Mouse (Mus musculus) stomach, postnatal 0 days (tissue): ENCODE measurements around the gene Olfml2a. TPM values are rescaled to one million over a fixed set of nuclear protein-coding genes. Genes with fewer than 3 reads are reported as not detected.

Experiments
- ATAC-seq: fragments of 200-750 bp; cut with Nextera tagmentation; 2 replicates; pipeline ENCODE4 v1.8.0; 2017; ENCODE audit not compliant: low FRiP score, low TSS enrichment
- DNase-seq: peaks from one replicate; pipeline ENCODE4 v3.0.0-alpha.2; 2016; ENCODE audit warnings: low spot score
- H3K27ac ChIP-seq: fragments of 300-500 bp; sonication (generic); replicated peaks from 2 replicates; pipeline ENCODE4 v1.5.1; 2014; ENCODE audit warnings: mild to moderate bottlenecking, control low read depth
- H3K27me3 ChIP-seq: fragments of 300-500 bp; sonication (generic); 2 replicates; pipeline ENCODE4 v1.6.1; 2014; ENCODE audit warnings: low read length; ENCODE audit not compliant: control insufficient read depth, insufficient read depth
- H3K36me3 ChIP-seq: fragments of 300-500 bp; sonication (generic); 2 replicates; pipeline ENCODE4 v1.6.1; 2014; ENCODE audit warnings: low read length, mixed read lengths; ENCODE audit not compliant: control insufficient read depth, insufficient read depth
- H3K4me1 ChIP-seq: fragments of 300-500 bp; sonication (generic); replicated peaks from 2 replicates; pipeline ENCODE4 v1.6.1; 2014; ENCODE audit warnings: antibody characterized with exemption; ENCODE audit not compliant: control insufficient read depth, insufficient read depth
- H3K4me2 ChIP-seq: fragments of 300-500 bp; sonication (generic); replicated peaks from 2 replicates; pipeline ENCODE4 v1.6.1; 2014; ENCODE audit warnings: low read depth, mild to moderate bottlenecking, control low read depth, moderate library complexity
- H3K4me3 ChIP-seq: fragments of 300-500 bp; sonication (generic); 2 replicates; pipeline ENCODE4 v1.5.1; 2014; ENCODE audit warnings: low read depth, low read length, control low read depth
- H3K9ac ChIP-seq: fragments of 300-500 bp; sonication (generic); 2 replicates; pipeline ENCODE4 v1.6.1; 2014; ENCODE audit warnings: mild to moderate bottlenecking, low read length, control low read depth, mixed read lengths
- H3K9me3 ChIP-seq: fragments of 300-500 bp; sonication (generic); 2 replicates; pipeline ENCODE4 v1.6.1; 2016; ENCODE audit warnings: low read length; ENCODE audit not compliant: control insufficient read depth
- CTCF ChIP-seq: IDR thresholded peaks from 2 replicates; pipeline ENCODE4 v1.5.1; 2016; ENCODE audit warnings: antibody characterized with exemption, low read depth, mild to moderate bottlenecking, moderate library complexity
- EP300 ChIP-seq: optimal IDR thresholded peaks from 2 replicates; pipeline ENCODE3; 2016; ENCODE audit warnings: antibody characterized with exemption
- WGBS: fragments of 180-500 bp; shearing (Covaris S2); extraction: QIAGEN DNeasy Blood & Tissue Kit; methylation state at CpG from one replicate; pipeline ENCODE4 v1.1.7; 2014; 5-methylcytosine and 5-hydroxymethylcytosine counted together
- polyA plus RNA-seq: library from polyadenylated mRNA; unstranded; fragments of >200 nt; fragmentation: Nextera tagmentation; extraction: Ambion mirVana; gene quantifications from 2 replicates; pipeline ENCODE4 v1.2.1, GENCODE M21; 2015

The Olfml2a gene
- polyA plus RNA-seq, 1 experiment from 2014 or later = 2.7 TPM

- peak; percentile 65 for DNase-seq
These were observed 6.4 kb upstream of the Olfml2a start for GRCm38 (mm10) chr2:38925171-38926080.

DNA sequence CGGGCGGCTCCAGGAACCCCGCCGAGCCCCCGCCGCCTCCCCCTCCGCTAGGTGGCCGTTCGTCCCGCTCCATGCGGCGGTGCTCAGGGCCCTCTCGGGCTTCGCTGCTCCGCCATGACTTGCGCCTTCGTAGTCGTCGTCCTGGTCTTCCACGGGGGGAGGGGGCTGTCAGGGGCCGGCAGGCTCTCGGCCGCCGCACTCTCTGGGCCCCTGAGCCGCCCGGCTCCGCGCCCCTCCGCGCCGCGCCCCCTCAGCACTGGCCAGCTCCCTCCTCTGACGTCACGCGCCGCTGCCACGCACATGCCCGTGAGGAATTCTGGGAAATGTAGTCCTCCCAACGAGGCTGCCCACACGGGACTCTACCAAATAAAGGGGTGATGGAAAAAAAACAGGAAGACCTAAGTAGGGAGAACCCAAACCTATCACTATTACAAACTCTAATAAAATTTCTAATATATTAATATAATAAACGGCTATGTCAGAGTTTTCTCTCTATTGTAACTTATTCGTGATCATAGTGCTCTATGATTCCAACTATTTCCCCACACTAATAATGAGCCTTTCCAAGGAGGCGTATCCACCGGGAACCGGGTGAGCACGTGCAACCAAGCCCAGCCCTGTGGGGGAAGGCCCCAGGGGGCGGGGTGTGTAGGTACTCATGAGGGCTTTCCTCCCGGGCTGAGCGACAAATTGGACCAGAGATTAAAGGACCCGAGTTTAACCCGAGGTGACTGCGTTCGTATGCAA lies 5.5 kb upstream of the Olfml2a start:
- WGBS = 2% methylated on average over 43 of the region's 53 CpGs
- Histone ChIP-seq H3K36me3 (no peaks in the 10 kb centered on the region), H3K4me2 (peak overlapping the region; percentile 93), H3K4me3 (peak overlapping the region; percentile 60), H3K9ac (peak overlapping the region; percentile 52), H3K4me1 (0 out of 2 replicates have a peak, but pooled peaks cover 3% of the 10 kb centered on the region), H3K27ac (peak overlapping the region; percentile 71), H3K27me3 (no peaks in the 10 kb centered on the region), H3K9me3 (no peaks in the 10 kb centered on the region)
- TF ChIP-seq CTCF (peak; percentile 13; the same call in 1 of the 2 replicates), EP300 (no peak)
- peak; percentile 96 for ATAC-seq
- DNase-seq = peak; percentile 95

More at GRCm38 (mm10) chr2:38925171-38926080, 6.4 kb upstream of the Olfml2a start:
- Histone ChIP-seq H3K27me3 (no peaks in the 10 kb centered on the region), H3K36me3 (no peaks in the 10 kb centered on the region), H3K4me2 (peak overlapping the region; percentile 93), H3K9ac (peak overlapping the region; percentile 52), H3K4me1 (0 out of 2 replicates have a peak, but pooled peaks cover 3% of the 10 kb centered on the region), H3K9me3 (no peaks in the 10 kb centered on the region), H3K27ac (peak overlapping the region; percentile 71), H3K4me3 (peak overlapping the region; percentile 60)
- ATAC-seq = peak; percentile 53
- TF ChIP-seq CTCF (no peak), EP300 (no peak)
- 1% methylated on average over 44 of the region's 51 CpGs for WGBS

GRCm38 (mm10) chr2:38927115-38927979 lies 4.4 kb upstream of the Olfml2a start, which contains the start of gene Nr6a1:
TSS of gene Nr6a1 (minus strand) at chr2:38927688.
- no peaks in the 10 kb centered on the region for H3K9me3 ChIP-seq
- TF ChIP-seq EP300 = no peak
- TF ChIP-seq CTCF = peak; percentile 93

GRCm38 (mm10) chr2:38930269-38930668 lies 1.5 kb upstream of the Olfml2a start:
- DNase-seq (no peak), ATAC-seq (no peak)
- no peaks in the 10 kb centered on the region for H3K27me3 ChIP-seq
- no peak overlapping the region for H3K27ac ChIP-seq
- H3K9ac ChIP-seq = no peak overlapping the region
- H3K4me3 ChIP-seq = no peak overlapping the region
- H3K9me3 ChIP-seq = no peaks in the 10 kb centered on the region
- H3K4me2 ChIP-seq = no peak overlapping the region
- no peaks in the 10 kb centered on the region for H3K36me3 ChIP-seq
- WGBS = 63% methylated on average over 2 of the region's 2 CpGs
- H3K4me1 ChIP-seq = peaks cover 6% of the 10 kb centered on the region; the same call in 1 of the 2 replicates
- TF ChIP-seq EP300 = no peak
- TF ChIP-seq CTCF = no peak

More at GRCm38 (mm10) chr2:38927115-38927979, 4.4 kb upstream of the Olfml2a start, which contains the start of gene Nr6a1:
- no peaks in the 10 kb centered on the region for H3K27me3 ChIP-seq
- peaks cover 6% of the 10 kb centered on the region; the same call in 1 of the 2 replicates for H3K4me1 ChIP-seq
- ATAC-seq = peak; percentile 56
- DNase-seq = peak; percentile 80
- peak within 1 kb of the TSS; percentile 43 for H3K4me3 ChIP-seq
- no peaks in the 10 kb centered on the region for H3K36me3 ChIP-seq
- peak within 1 kb of the TSS; percentile 50 for H3K27ac ChIP-seq
- WGBS = 5% methylated on average over 18 of the region's 19 CpGs
- H3K4me2 ChIP-seq = peak within 1 kb of the TSS; percentile 84
- no peak within 1 kb of the TSS for H3K9ac ChIP-seq

DNA sequence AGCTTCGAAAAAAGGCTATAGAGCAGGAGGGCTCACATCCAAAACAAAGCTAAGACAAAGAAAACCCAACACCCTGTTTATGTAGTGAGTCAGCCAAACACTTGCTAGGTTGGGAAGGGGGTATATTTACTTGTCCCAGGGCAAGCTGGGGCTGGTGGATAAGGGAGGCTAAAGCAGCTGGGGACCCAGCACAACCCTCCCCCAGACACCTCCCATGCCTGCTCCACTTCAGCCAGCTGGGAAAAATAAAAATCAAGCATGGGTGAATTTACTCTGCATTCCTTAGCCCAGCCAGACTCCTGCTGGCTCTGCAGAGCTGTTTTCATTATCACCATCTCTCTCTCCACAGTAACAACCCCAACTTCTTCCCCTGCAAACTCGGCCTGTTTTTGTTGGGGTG lies 2.2 kb downstream of the Olfml2a start:
- Histone ChIP-seq H3K4me1 (peaks cover 6% of the 10 kb centered on the region; the same call in 1 of the 2 replicates), H3K27me3 (no peaks in the 10 kb centered on the region), H3K4me2 (0 out of 2 replicates have a peak overlapping the region, but pooled peaks have one; percentile 3), H3K9me3 (no peaks in the 10 kb centered on the region), H3K9ac (no peak overlapping the region), H3K27ac (no peak overlapping the region), H3K4me3 (no peak overlapping the region), H3K36me3 (no peaks in the 10 kb centered on the region)
- 13% methylated on average over 2 of the region's 2 CpGs for WGBS
- TF ChIP-seq EP300 (no peak), CTCF (no peak)
- no peak for ATAC-seq
- DNase-seq = no peak
